In genomic region chr5:148633331-148633730, GRCm38 (mm10) we compare ENCODE assay signal across 11 mouse cellular contexts.
A peak's percentile ranks its signal among the peaks of the same experiment; 100 is the strongest.
DNase-seq lines count a peak whose midpoint lies in the region; ATAC-seq and TF ChIP-seq lines count a peak whose summit lies in the region.
"Had no signal": no experiment of that assay in that cellular context is flagged by ENCODE, and none has a peak within 500 bp of the region (broad histone marks: within the 10 kb centered on the region; RNA-seq: fewer than 3 reads in every experiment).

No protein-coding gene starts in this region.

- peaks cover 29% of the 10 kb centered on the region for H3K4me1 ChIP-seq in forebrain, embryonic 10.5 days
- peaks cover 3% of the 10 kb centered on the region; the same call in 1 of the 2 replicates for H3K4me1 ChIP-seq in forebrain, embryonic 11.5 days (replicated peaks; ENCODE audit: control insufficient read depth, insufficient read depth, low read length)
- peaks cover 23% of the 10 kb centered on the region; the same call in 1 of the 2 replicates for H3K4me1 ChIP-seq in kidney, embryonic 15.5 days
- H3K4me1 ChIP-seq in lung, postnatal 0 days (ENCODE audit: insufficient read depth, low read depth, low read length): peaks cover 16% of the 10 kb centered on the region; the same call in 1 of the 2 replicates

- no peak for DNase-seq in forebrain, embryonic 10.5 days (ENCODE audit: extremely low spot score, low spot score)
- no peak for DNase-seq in forebrain, embryonic 11.5 days (ENCODE audit: low spot score)
- no peak for DNase-seq in kidney, postnatal 10 days
- DNase-seq in Muller cell, postnatal 12 days (ENCODE audit: inconsistent ontology term): peak; percentile 72
- peak; percentile 28 for DNase-seq in lung, postnatal 0 days (ENCODE audit: low spot score)
- no peak for DNase-seq in urinary bladder, postnatal 10 days (ENCODE audit: low spot score)
- DNase-seq: cerebellum, postnatal 36 days; kidney, adult 2 months; right cerebral cortex, postnatal 4 days had no signal

- H3K4me2 ChIP-seq in forebrain, embryonic 11.5 days (ENCODE audit: low read depth, low read length, severe bottlenecking): no peak overlapping the region
- H3K4me2 ChIP-seq in kidney, embryonic 15.5 days: no peak overlapping the region
- H3K4me2 ChIP-seq in lung, postnatal 0 days (replicated peaks; ENCODE audit: low read depth, low read length): no peak overlapping the region

- no peak overlapping the region for H3K4me3 ChIP-seq in forebrain, embryonic 10.5 days
- H3K4me3 ChIP-seq in forebrain, embryonic 11.5 days (ENCODE audit: low read depth, low read length): no peak overlapping the region
- no peak overlapping the region for H3K4me3 ChIP-seq in kidney, embryonic 15.5 days (replicated peaks)
- H3K4me3 ChIP-seq in lung, postnatal 0 days (ENCODE audit: low read depth, low read length): no peak overlapping the region

- TF ChIP-seq EP300 in lung, postnatal 0 days (IDR thresholded peaks at IDR 0.05): no peak

- no peaks in the 10 kb centered on the region for H3K27me3 ChIP-seq in forebrain, embryonic 10.5 days (ENCODE audit: poor library complexity, severe bottlenecking)
- no peaks in the 10 kb centered on the region for H3K27me3 ChIP-seq in forebrain, embryonic 11.5 days (ENCODE audit: control insufficient read depth, insufficient read depth, low read length)
- H3K27me3 ChIP-seq in kidney, embryonic 15.5 days: no peaks in the 10 kb centered on the region
- H3K27me3 ChIP-seq in lung, postnatal 0 days (replicated peaks; ENCODE audit: insufficient read depth, low read length): no peaks in the 10 kb centered on the region

- no peak for TF ChIP-seq CTCF in lung, postnatal 0 days (IDR thresholded peaks at IDR 0.05)

- no peak overlapping the region for H3K9ac ChIP-seq in forebrain, embryonic 11.5 days (ENCODE audit: low read length)
- no peak overlapping the region for H3K9ac ChIP-seq in kidney, embryonic 15.5 days
- no peak overlapping the region for H3K9ac ChIP-seq in lung, postnatal 0 days (replicated peaks; ENCODE audit: low read depth)

- H3K9me3 ChIP-seq in forebrain, embryonic 10.5 days: no peaks in the 10 kb centered on the region
- H3K9me3 ChIP-seq in forebrain, embryonic 11.5 days (ENCODE audit: control insufficient read depth, low read length): no peaks in the 10 kb centered on the region
- no peaks in the 10 kb centered on the region for H3K9me3 ChIP-seq in kidney, embryonic 15.5 days (replicated peaks)
- no peaks in the 10 kb centered on the region for H3K9me3 ChIP-seq in lung, postnatal 0 days (ENCODE audit: low read length)

- H3K27ac ChIP-seq in forebrain, embryonic 10.5 days: peak overlapping the region; percentile 66; the same call in 1 of the 2 replicates
- H3K27ac ChIP-seq in forebrain, embryonic 11.5 days (ENCODE audit: low read depth, low read length): no peak overlapping the region
- no peak overlapping the region for H3K27ac ChIP-seq in kidney, embryonic 15.5 days
- 0 out of 2 replicates have a peak overlapping the region, but pooled peaks have one; percentile 15 for H3K27ac ChIP-seq in lung, postnatal 0 days (ENCODE audit: low read length)

- ATAC-seq in forebrain, embryonic 11.5 days (replicated peaks; ENCODE audit: low FRiP score): no peak
- ATAC-seq in kidney, embryonic 15.5 days (replicated peaks; ENCODE audit: low FRiP score): 0 out of 2 replicates have a peak, but pooled peaks have one; percentile 17
- peak; percentile 52 for ATAC-seq in lung, postnatal 0 days
- no peak for ATAC-seq in megakaryocyte-erythroid progenitor cell, adult 5-6 weeks (replicated peaks; ENCODE audit: low FRiP score, low TSS enrichment, poor library complexity, severe bottlenecking)

- H3K36me3 ChIP-seq in forebrain, embryonic 10.5 days (replicated peaks): no peaks in the 10 kb centered on the region
- no peaks in the 10 kb centered on the region for H3K36me3 ChIP-seq in forebrain, embryonic 11.5 days (ENCODE audit: control insufficient read depth, insufficient read depth, low read length)
- no peaks in the 10 kb centered on the region for H3K36me3 ChIP-seq in kidney, embryonic 15.5 days
- H3K36me3 ChIP-seq in lung, postnatal 0 days (ENCODE audit: insufficient read depth, low read length): no peaks in the 10 kb centered on the region

- WGBS in forebrain, embryonic 10.5 days: 92% methylated on average over 6 of the region's 6 CpGs
- WGBS in forebrain, embryonic 11.5 days: 93% methylated on average over 6 of the region's 6 CpGs
- WGBS in kidney, embryonic 15.5 days: 79% methylated on average over 6 of the region's 6 CpGs
- WGBS in lung, postnatal 0 days: 65% methylated on average over 6 of the region's 6 CpGs

Comparison
In these comparisons a context has a peak if more than half of its experiments do, and no peak if none do; other contexts are left out.
1. H3K27ac ChIP-seq: peak in forebrain, embryonic 10.5 days (single experiment) and lung, postnatal 0 days (single experiment); none in forebrain, embryonic 11.5 days (single experiment) and kidney, embryonic 15.5 days (single experiment).
2. DNase-seq: peak in Muller cell, postnatal 12 days (single experiment) and lung, postnatal 0 days (single experiment); none in forebrain, embryonic 10.5 days (single experiment), forebrain, embryonic 11.5 days (single experiment), kidney, postnatal 10 days (single experiment) and urinary bladder, postnatal 10 days (single experiment).
3. ATAC-seq: peak in kidney, embryonic 15.5 days (single experiment) and lung, postnatal 0 days (single experiment); none in forebrain, embryonic 11.5 days (single experiment) and megakaryocyte-erythroid progenitor cell, adult 5-6 weeks (single experiment).